Mouse (Mus musculus) liver, postnatal 0 days (tissue): ENCODE results near the gene Tiprl.

Experiments used
- CTCF ChIP-seq: sonication (generic); IDR thresholded peaks from 2 replicates; pipeline ENCODE4 v1.5.1; 2016; ENCODE audit warnings: antibody characterized with exemption, low read depth
- EP300 ChIP-seq: IDR thresholded peaks from 2 replicates; pipeline ENCODE4 v1.6.1; 2016; ENCODE audit warnings: antibody characterized with exemption, low read depth, mild to moderate bottlenecking

DNA sequence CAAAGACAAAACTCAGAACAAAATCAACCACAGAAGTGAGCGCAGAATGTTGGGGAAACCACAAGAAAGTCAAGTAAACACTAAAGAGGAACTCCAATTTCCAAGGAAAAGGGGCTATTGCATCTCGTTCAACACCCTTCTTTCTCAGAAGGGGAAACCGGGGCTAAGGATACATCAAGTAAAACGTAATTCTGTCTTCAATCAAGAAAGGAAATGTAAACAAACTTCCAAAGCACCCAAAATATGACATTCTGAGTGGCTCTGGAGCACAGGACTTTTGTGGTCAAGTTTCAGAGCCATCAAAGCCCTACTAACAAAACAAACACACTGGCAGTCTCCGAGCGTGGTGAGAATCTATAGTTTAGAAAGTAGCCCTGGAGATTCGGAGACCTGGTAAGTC lies 43.4 kb downstream of the Tiprl start:
- TF ChIP-seq CTCF (no peak), EP300 (no peak)
